Mouse (Mus musculus) heart, embryonic 11.5 days (tissue): ENCODE results near the gene Asrgl1. TPM values are rescaled to one million over a fixed set of nuclear protein-coding genes. Genes with fewer than 3 reads are reported as not detected.
"Not testable (repeated sequence)": the region's sequence is repeated elsewhere in the genome, so short reads cannot be mapped to it uniquely, and the experiment has no call there.

ENCODE experiments used
- ATAC-seq: fragments of 200-750 bp; cut with Nextera tagmentation; replicated peaks from 2 replicates; pipeline ENCODE4 v1.8.0; 2017; ENCODE audit warnings: moderate library complexity; ENCODE audit not compliant: insufficient number of reproducible peaks, low FRiP score, low TSS enrichment
- H3K27ac ChIP-seq: fragments of 300-500 bp; sonication (generic); 2 replicates; pipeline ENCODE4 v1.5.1; 2014; ENCODE audit warnings: mild to moderate bottlenecking, low read depth, low read length
- H3K27me3 ChIP-seq: fragments of 300-500 bp; sonication (generic); 2 replicates; pipeline ENCODE4 v1.6.1; 2014; ENCODE audit warnings: mild to moderate bottlenecking, low read length, mixed read lengths; ENCODE audit not compliant: control insufficient read depth, insufficient read depth
- H3K36me3 ChIP-seq: fragments of 300-500 bp; sonication (generic); 2 replicates; pipeline ENCODE4 v1.6.1; 2014; ENCODE audit warnings: mild to moderate bottlenecking, low read length, moderate library complexity, mixed read lengths; ENCODE audit not compliant: control insufficient read depth, insufficient read depth
- H3K4me1 ChIP-seq: fragments of 300-500 bp; sonication (generic); 2 replicates; pipeline ENCODE4 v1.6.1; 2014; ENCODE audit warnings: low read length; ENCODE audit not compliant: control insufficient read depth, insufficient read depth
- H3K4me2 ChIP-seq: fragments of 300-500 bp; sonication (generic); 2 replicates; pipeline ENCODE4 v1.6.1; 2014; ENCODE audit warnings: mild to moderate bottlenecking, moderate library complexity
- H3K4me3 ChIP-seq: fragments of 300-500 bp; sonication (generic); 2 replicates; pipeline ENCODE4 v1.5.1; 2014; ENCODE audit warnings: low read depth, low read length
- H3K9ac ChIP-seq: fragments of 300-500 bp; sonication (generic); 2 replicates; pipeline ENCODE4 v1.6.1; 2014; ENCODE audit warnings: mild to moderate bottlenecking, low read depth, low read length, moderate library complexity
- H3K9me3 ChIP-seq: fragments of 300-500 bp; sonication (generic); replicated peaks from 2 replicates; pipeline ENCODE4 v1.6.1; 2016; ENCODE audit warnings: low read length; ENCODE audit not compliant: control insufficient read depth
- WGBS: fragments of 180-500 bp; shearing (Covaris S2); extraction: QIAGEN DNeasy Blood & Tissue Kit; methylation state at CpG from one replicate; pipeline ENCODE4 v1.1.7; 2014; ENCODE audit not compliant: insufficient replicate concordance; 5-methylcytosine and 5-hydroxymethylcytosine counted together
- polyA plus RNA-seq: library from polyadenylated mRNA; unstranded; fragments of >200 nt; fragmentation: Nextera tagmentation; extraction: Ambion mirVana; gene quantifications from 2 replicates; pipeline ENCODE4 v1.2.1, GENCODE M21; 2014

Gene Asrgl1
- polyA plus RNA-seq, 1 experiment from 2014 or later = 8.4 TPM

DNA sequence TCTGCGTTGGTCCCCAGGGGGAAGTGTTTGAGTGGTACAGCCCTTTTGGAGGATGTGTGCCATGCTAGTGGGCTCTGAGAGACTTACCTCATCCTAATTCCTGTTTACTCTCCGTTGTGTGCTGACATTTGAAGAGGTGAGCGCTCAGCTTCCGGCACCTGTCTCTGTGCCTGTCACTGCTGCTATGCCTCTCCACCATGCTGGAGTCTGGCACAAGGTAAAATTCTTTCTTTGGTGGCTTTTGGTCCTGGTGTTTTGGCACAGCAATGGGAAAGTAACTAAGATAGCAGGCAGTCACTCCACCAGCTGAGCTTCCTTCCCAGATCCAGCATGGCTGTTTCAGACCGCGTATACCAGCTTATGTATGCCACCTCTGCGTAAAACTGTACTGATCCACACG is 35.7 kb downstream of the Asrgl1 start:
- no peak for ATAC-seq
- 81% methylated on average over 8 of the region's 8 CpGs for WGBS
- no peak overlapping the region for H3K9ac ChIP-seq
- no peak overlapping the region for H3K4me2 ChIP-seq
- H3K27ac ChIP-seq = no peak overlapping the region
- no peak overlapping the region for H3K4me3 ChIP-seq
- peaks cover 2% of the 10 kb centered on the region; the same call in 1 of the 2 replicates for H3K4me1 ChIP-seq
- H3K36me3 ChIP-seq = no peaks in the 10 kb centered on the region
- no peaks in the 10 kb centered on the region for H3K27me3 ChIP-seq
- H3K9me3 ChIP-seq = no peaks in the 10 kb centered on the region

DNA sequence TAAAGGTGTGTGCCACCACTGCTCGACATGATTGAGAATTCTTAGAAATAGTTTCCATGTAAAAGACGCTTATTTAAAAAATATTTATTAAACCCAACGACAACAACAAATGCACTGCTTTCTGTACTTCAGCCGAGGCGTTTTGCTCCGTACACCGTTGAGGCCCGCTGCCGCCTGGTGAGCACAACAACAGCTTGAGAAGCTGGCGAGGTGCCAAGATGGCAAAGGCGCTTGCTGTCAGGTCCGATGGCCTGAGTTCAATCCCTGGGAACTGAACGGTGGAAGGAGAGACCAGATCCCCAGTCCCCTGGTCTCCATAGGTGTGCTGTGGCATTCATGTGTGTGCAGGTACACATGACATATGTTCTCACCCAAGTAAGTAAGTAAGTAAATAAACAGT is 38.0 kb downstream of the Asrgl1 start:
- Histone ChIP-seq H3K4me1 (peaks cover 2% of the 10 kb centered on the region; the same call in 1 of the 2 replicates), H3K27me3 (no peaks in the 10 kb centered on the region), H3K9ac (no peak overlapping the region), H3K36me3 (no peaks in the 10 kb centered on the region), H3K27ac (no peak overlapping the region), H3K9me3 (no peaks in the 10 kb centered on the region), H3K4me3 (no peak overlapping the region), H3K4me2 (no peak overlapping the region)
- 80% methylated on average over 13 of the region's 13 CpGs for WGBS
- no peak for ATAC-seq

DNA sequence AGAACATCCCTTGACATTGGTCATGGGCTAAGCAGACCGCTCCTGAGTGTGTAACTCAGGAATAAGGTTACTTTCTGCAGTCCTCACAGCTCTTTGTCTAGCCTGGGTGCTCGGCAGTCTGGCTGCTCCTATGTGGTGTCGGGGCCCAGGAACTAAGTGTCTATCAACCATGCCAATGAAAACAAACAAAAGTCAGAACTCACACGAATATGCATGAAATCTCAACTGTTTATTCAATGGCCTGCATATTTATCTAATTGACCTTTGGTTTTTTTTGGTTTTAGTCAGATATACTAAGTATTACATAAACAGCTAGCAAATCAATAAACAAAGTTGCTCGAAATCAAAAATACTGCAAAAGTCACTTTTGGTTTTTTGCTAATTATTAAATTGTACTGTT is 40.3 kb downstream of the Asrgl1 start:
- WGBS = 55% methylated on average over 5 of the region's 5 CpGs
- Histone ChIP-seq H3K9me3 (no peaks in the 10 kb centered on the region), H3K4me3 (no peak overlapping the region), H3K4me1 (peaks cover 2% of the 10 kb centered on the region; the same call in 1 of the 2 replicates), H3K27ac (no peak overlapping the region), H3K9ac (no peak overlapping the region), H3K36me3 (no peaks in the 10 kb centered on the region), H3K4me2 (no peak overlapping the region), H3K27me3 (no peaks in the 10 kb centered on the region)
- ATAC-seq = no peak

DNA sequence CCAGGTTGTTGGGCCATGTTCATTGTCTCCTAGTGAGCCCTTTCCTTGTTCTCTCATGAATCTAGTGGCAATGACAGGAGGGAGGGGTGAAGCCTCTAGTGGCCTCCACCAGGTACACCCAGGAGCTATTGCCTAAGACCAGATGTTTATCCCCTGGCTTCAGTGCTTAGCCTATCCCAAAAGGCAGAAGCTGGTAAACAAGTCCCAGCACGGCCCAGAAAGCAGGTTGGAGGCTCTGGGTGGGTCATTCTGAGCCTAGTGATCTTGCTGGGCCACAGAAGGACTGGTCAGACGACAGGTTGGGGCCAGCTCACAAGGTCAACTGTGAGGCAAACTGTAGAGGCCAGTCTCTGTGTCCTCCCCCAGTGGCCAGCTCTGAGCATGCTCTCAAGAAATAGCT is 44.7 kb downstream of the Asrgl1 start:
- H3K9ac ChIP-seq = no peak overlapping the region
- no peak for ATAC-seq
- no peaks in the 10 kb centered on the region for H3K4me1 ChIP-seq
- H3K27me3 ChIP-seq = no peaks in the 10 kb centered on the region
- H3K4me2 ChIP-seq = no peak overlapping the region
- no peaks in the 10 kb centered on the region for H3K9me3 ChIP-seq
- no peaks in the 10 kb centered on the region for H3K36me3 ChIP-seq
- 55% methylated on average over 2 of the region's 2 CpGs for WGBS
- no peak overlapping the region for H3K4me3 ChIP-seq
- H3K27ac ChIP-seq = no peak overlapping the region

DNA sequence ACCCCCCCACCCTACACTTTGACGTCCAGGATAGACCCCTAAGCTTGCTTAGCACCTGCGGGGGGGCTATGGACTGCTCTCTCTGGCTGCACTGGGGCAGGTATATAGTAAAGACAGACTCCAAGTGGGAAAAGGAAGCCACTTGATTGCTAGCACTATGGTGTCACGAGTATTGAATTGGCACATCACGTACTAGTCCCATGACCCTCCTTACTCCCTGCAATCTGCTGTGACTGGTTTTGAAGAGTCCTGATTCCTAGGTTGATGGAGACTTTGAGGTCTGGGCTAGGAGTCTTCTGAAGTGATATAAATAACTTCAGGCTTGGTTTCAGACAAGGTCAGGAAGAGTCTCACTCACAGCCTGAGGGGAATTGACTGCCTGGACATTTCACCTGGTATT is 45.2 kb downstream of the Asrgl1 start:
- no peak overlapping the region for H3K4me3 ChIP-seq
- H3K9me3 ChIP-seq = no peaks in the 10 kb centered on the region
- no peak for ATAC-seq
- H3K9ac ChIP-seq = no peak overlapping the region
- 77% methylated on average over 4 of the region's 4 CpGs for WGBS
- no peaks in the 10 kb centered on the region for H3K27me3 ChIP-seq
- no peak overlapping the region for H3K4me2 ChIP-seq
- no peaks in the 10 kb centered on the region for H3K36me3 ChIP-seq
- no peak overlapping the region for H3K27ac ChIP-seq
- H3K4me1 ChIP-seq = no peaks in the 10 kb centered on the region

DNA sequence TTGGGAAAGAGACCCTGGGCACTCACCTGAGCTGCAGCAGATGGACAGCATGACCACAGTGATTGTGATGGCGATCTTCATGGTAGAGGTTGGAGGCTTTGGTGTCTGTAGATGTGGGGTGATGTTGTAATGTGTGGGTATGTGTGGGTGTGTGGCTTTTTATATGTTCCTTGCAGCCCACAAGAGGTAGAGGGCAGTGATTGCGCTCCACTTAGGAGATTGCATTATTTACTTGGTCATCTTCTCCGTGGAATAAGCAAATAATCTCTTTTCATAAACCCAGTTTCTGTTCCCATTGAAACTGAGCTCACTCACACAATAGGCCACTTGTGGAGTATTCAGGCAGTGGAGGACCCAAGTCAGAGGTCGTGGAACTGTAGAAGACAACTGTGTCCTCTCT is 47.6 kb downstream of the Asrgl1 start, which contains the start of gene Scgb1a1:
Scgb1a1 (minus strand) TSS at position 138 of the 400 bp plus-strand sequence.
- WGBS = 79% methylated on average over 4 of the region's 4 CpGs
- H3K4me3 ChIP-seq = no peak within 1 kb of the TSS

DNA sequence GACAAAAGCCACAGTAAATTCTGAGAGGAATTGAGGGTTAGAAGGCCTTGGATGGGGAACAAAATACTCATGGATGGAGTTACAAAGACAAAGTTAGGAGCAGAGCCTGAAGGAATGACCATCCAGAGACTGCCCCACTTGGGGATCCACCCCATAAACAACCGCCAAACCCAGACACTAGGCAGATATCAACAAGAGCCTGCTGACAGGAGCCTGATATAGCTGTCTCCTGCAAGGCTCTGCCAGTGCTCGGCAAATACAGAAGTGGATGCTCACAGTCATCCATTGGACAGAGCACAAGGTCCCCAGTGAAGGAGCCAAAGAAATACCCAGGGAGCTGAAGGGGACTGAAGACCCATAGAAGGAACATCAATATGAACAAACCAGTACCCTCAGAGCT is 51.5 kb downstream of the Asrgl1 start:
- not testable (repeated sequence) for H3K9ac ChIP-seq, H3K4me2 ChIP-seq, H3K4me3 ChIP-seq, H3K27me3 ChIP-seq, H3K36me3 ChIP-seq, ATAC-seq, H3K27ac ChIP-seq, H3K9me3 ChIP-seq
- WGBS = 11% methylated on average over 2 of the region's 2 CpGs
- peaks cover 18% of the 10 kb centered on the region for H3K4me1 ChIP-seq

More for the DNA sequence above, 47.6 kb downstream of the Asrgl1 start, which contains the start of gene Scgb1a1:
- Histone ChIP-seq H3K9ac (no peak within 1 kb of the TSS), H3K27ac (no peak within 1 kb of the TSS), H3K4me1 (peaks cover 7% of the 10 kb centered on the region), H3K27me3 (no peaks in the 10 kb centered on the region), H3K4me2 (no peak within 1 kb of the TSS), H3K36me3 (no peaks in the 10 kb centered on the region), H3K9me3 (no peaks in the 10 kb centered on the region)
- ATAC-seq = no peak

DNA sequence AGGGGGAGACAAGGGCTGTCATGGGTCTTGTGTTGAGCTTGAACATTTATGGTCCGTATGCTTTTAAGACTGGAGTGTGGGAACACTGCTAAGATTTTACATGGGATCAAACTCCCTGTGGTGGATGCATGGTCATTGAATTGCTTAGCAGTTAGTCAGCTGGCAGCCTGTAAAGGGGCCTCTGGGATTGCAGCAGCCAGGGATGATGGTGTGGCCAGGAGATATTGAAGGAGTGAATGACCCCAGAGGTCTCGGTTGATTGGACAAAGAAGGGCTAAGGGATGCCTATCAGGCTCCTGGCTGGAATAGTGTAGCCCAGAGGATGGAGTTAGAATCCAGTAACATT is 52.5 kb downstream of the Asrgl1 start:
- no peak overlapping the region for H3K27ac ChIP-seq
- no peaks in the 10 kb centered on the region for H3K9me3 ChIP-seq
- no peaks in the 10 kb centered on the region for H3K36me3 ChIP-seq
- H3K4me1 ChIP-seq = peaks cover 18% of the 10 kb centered on the region
- H3K27me3 ChIP-seq = no peaks in the 10 kb centered on the region
- 71% methylated on average over 2 of the region's 2 CpGs for WGBS
- H3K9ac ChIP-seq = peak overlapping the region; percentile 34; the same call in 1 of the 2 replicates
- H3K4me2 ChIP-seq = peak overlapping the region; percentile 47
- 0 out of 2 replicates have a peak overlapping the region, but pooled peaks have one; percentile 12 for H3K4me3 ChIP-seq
- no peak for ATAC-seq

DNA sequence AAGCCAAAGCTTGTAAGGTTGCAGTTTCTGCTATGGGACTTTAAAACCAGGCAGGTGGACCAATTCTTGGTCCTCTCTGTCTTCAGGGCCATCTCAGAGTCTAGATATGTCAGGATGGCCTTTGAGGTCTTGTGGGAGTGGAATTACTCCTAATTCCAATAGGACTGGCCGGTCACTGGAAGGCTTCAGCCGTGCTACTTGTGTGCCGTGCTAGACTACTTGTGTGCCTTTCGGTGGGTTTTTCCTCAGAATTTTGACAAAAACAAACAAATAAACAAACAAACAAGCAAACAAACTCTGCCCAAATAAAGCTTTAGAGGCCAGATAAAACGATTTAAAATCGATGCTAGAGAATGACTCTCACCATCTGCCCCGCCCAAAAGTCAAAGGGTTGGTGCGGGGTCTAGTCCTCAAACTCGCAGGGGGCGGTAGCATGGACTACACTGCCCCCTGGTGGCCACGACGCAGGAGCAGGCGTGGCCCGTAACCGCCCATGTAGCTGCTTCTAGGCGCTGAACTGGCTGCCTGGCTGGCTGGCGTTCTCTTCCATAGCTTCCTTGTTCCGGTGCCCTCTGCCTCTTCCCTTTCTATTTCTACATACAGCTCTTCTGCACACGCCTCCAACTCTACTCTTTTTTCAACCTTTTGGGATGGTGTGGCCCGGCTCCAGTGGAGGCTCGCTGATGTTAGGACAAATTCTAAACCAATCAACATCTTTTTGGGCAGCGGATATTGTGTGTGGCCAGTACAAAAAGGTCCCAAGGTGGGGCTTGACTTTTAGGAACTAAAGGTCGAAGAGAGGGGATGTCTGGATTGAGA is 53.0 kb downstream of the Asrgl1 start:
- Histone ChIP-seq H3K9ac (peak overlapping the region; percentile 34; the same call in 1 of the 2 replicates), H3K36me3 (no peaks in the 10 kb centered on the region), H3K27me3 (no peaks in the 10 kb centered on the region), H3K27ac (no peak overlapping the region), H3K4me1 (peaks cover 18% of the 10 kb centered on the region), H3K4me3 (0 out of 2 replicates have a peak overlapping the region, but pooled peaks have one; percentile 12), H3K9me3 (no peaks in the 10 kb centered on the region), H3K4me2 (peak overlapping the region; percentile 47)
- WGBS = 19% methylated on average over 23 of the region's 23 CpGs
- peak; percentile 80 for ATAC-seq
